Mouse (Mus musculus) embryo, embryonic 10.5 days (tissue): ENCODE data around the gene Man2b2.

Experiments used
- DNase-seq: peaks from one replicate; pipeline ENCODE4 v3.0.0-alpha.2; 2015; ENCODE audit warnings: low spot score

The Man2b2 gene

DNA sequence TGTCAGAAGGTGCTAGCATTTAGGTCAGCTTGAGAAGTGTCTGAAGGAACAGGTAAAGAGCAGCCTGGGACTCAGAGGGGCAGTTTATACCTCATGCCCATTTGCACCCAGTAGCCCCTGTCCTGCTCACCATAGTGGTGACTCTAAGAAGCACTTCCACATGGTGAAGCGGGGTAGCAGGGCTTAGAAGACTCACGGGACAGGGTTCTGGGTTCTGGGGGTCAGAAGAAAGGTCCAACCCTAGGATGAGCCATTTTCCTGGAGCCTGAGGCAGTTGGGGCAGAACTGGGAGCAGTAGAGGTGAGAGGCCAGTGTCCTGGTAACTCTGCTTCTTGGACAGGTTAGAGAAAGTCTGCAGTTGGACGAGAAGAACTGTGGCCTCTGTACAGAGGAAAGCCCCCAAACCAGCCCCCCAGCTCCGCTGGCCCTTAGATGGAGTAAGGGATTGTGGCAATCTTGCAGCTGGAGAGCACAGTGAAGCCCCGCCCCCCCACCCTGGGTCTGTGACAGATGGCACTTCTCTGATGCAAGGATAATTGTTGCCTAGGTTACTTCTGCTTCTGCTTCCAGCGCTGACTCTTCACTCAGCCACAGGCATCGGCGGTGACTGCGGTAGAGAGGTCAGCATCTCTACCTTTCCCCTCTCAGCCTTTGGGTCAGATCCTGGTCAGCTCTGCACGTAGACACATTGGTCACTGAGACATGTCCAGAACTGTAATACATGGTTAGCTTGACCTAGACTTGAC, 63.3 kb downstream of the Man2b2 start:
- DNase-seq: peak; percentile 61

DNA sequence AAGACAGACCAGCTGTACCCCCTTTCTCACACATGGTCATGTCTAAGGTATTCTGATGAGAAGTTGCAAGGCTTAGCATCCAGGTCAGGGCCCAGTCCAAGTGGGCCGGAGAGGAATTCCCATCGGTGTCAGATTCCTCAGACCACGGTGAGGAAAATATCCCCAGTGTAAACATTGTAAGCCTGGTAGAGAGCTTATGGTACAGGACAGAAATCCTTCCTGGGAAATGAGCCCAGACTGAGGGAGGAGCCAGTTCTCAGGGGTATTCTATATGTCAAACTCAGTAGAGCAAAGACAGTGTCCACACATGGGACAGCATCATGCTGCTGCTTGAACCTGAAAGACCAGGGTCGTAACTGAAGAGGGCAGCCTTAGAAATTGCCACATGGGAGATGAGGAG, 70.6 kb downstream of the Man2b2 start:
- DNase-seq: no peak

DNA sequence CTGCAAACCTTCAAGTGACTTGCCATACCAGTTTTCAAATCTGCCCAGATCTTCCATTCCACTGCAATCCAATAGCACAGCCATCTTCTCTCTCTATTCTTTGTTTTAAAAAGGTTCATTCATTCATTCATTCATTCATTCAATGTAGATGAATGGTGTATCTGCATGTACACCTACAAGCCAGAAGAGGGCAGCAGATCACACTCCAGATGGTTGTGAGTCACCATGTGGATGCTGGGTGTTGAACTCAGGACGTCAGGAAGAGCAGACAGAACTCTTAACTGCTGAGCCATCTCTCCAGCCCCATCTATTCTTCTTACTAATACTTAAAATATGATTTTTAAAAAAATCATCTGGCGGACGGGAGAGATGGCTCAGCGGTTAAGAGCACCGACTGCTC, 73.4 kb downstream of the Man2b2 start:
- peak; percentile 38 for DNase-seq
